Mouse (Mus musculus): Measurements from ENCODE around the gene Rab31.

Gene Rab31

GRCm38 (mm10) chr17:65666388-65667161, 106.0 kb downstream of the Rab31 start:
- peak in 1 of 2 experiments; percentile 43 for DNase-seq (ENCODE audit: low spot score in 2 of 2)

GRCm38 (mm10) chr17:65665786-65666387, 106.7 kb downstream of the Rab31 start:
- peak in 1 of 2 experiments; percentile 33 for DNase-seq (ENCODE audit: low spot score in 2 of 2)

DNA sequence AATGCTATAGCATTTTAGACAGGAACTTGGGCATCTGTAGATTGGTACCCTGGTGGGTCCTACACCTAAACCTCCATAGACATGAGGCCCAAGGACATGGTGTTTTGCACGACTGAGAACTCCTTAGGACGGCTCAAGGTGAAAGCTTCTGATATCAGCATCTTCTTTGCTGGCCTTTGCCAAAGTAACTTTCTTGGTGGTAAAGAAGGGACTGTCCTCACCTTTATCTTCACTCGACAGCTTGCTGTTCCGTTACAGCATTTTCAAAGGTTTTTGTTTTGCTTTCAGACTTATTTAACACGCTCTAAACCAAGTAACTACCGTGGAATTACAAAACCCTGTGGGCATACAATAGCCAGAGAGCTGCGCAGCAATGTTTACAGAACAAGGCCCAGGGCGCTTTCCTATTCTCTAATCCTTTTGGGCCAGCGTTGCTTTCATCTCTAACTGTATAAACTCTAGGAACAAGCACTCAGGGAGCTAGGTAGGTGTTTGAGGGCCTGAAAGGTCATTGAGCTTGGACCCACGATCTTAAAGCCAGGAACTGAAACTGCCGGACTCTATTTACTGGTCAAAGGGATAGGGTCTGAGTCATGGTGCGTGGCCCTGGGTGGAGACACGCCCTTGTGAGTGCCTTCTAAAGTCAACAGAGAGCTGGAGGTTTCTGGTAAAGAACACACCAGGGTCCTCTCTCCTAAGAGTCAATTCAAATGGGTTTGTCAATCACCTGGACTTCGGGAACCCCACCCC, 109.0 kb downstream of the Rab31 start:
- DNase-seq (ENCODE audit: low spot score in 2 of 2), result peak in 1 of 2 experiments; percentile 26

GRCm38 (mm10) chr17:65662662-65663061, 109.9 kb downstream of the Rab31 start:
- DNase-seq (ENCODE audit: low spot score in 2 of 2), result no peak

DNA sequence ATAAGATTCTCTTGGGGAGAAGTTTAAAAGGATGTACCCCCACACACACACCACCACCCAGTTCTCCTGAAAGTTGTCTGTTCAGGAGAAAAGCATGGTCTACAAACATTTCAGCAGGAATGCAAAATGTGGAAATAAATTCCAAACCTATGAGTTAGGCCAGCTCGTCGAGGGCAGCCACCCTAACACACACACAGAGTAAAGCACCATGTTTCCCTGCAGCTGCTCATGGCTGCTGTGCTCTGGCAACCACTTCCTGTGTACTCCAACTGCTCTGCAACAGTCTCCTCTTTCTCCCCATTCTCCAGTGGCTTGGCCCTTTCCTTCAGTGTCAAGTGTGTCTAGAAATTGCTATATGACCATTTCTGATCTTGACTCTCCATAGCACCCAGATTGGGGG, 114.1 kb downstream of the Rab31 start:
- no peak for DNase-seq (ENCODE audit: low spot score in 2 of 2)

GRCm38 (mm10) chr17:65657958-65658357, 114.6 kb downstream of the Rab31 start:
- DNase-seq (ENCODE audit: low spot score in 2 of 2), result no peak

DNA sequence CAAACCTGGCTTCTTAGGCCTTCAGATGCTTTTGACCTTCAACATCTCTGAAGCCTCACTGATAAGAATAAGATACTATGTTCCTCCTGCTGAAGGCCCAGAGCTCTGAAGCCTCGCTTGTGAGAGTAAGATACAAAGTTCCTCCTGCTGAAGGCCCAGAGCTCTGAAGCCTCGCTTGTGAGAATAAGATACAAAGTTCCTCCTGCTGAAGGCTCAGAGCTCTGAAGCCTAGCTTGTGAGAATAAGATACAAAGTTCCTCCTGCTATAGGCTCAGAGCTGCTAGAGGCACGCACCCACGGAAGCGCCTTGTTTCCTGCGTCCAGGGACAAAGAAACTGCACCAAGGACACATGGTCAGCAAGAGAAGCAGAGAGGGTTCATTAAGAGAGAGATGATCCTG, 115.8 kb downstream of the Rab31 start:
- DNase-seq (ENCODE audit: low spot score in 2 of 2), result no peak

- no peak for DNase-seq (ENCODE audit: low spot score in 2 of 2)
Measured at GRCm38 (mm10) chr17:65656076-65656475, 116.5 kb downstream of the Rab31 start.

DNA sequence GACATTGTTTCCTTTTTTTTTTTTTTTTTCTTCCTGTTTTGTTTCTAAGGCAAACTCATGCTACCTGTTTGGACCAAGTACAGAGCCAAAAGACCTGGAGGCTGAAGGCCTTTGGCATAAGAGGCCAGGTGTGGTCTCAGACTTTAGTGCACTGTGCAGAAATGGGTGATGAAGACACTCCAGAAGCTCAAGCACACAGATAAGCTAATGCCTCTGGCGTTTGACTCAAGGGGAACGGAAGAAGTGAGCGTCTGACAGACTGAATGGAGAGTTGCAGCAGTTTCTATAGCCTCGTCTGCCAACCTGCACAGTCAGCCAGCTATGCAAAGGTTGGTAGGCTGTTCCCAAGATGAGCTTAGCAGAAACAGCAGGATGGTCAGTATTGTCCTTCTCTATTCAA, 116.9 kb downstream of the Rab31 start:
- DNase-seq (ENCODE audit: low spot score in 2 of 2), result no peak

DNA sequence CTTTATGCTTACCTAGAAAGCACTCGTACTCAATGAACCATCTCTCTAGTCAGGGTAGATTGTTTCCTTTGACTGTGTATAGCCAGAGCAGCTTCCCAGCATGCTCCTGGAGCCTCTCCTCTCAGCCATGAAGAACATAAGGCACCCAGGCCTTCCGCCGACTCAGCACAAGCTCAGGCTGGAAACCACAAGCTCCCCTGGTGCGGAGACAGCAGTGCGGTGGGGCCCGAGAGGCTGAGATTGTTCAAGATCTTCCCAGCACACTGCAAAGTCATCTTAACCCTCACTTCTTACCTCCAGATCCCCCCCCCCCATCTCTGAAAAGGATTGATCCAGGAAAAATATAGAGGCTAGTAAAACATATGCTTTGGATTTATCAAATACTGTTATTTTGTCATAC, 122.0 kb downstream of the Rab31 start:
- no peak for DNase-seq (ENCODE audit: low spot score in 2 of 2)

DNA sequence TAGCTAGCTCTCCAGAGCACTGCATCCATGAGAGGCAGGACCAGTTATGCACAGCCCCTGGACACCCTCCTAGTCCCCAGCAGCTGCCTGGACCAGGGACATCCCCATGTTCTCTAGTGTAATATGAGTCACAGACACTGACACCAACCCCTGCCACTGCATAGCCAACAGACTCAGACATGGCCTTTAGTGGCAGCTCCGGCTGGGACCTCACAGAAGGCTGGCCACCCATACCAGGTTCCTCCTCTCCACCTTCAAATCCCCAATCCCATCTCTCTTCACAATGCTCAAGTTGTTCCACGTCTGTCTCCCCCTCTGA, 123.4 kb downstream of the Rab31 start:
- DNase-seq (ENCODE audit: low spot score in 2 of 2), result no peak

DNA sequence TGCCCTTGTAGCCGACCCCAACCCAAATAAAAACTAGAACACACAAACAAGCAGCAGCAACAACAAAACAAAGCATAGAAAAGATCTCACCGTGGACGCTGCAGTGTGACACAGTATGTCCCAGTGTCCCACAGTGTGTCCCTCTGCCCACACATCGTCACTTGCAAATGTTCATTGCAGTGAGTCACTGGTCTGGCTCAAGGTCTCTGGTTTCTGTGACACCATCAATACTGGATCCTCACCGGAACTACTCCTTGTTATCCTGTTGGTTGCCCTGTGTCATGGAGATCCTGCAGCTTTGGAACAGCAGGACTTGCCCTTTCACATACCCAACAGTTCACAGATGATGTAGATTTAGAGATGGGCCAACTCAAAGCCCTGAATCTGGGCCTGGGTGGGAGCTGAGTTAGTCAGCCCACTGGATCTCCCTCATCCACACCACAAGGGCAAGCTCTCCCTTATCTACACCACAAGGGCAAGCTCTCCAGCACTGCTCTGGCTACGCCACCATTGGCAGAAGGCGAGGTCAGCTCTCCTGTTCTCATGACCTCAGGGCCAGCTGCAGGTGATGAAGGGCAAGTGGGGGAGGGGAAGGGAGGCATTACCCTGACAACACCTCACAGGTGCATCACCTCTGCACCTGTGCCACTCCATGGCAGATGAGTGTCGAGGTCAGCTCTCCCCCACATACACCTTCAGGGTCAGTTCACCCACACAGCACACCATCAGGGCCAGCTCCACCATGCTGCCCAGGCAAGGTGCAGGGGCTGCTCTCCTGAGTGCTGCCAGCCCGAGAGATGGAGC, 124.0 kb downstream of the Rab31 start:
- DNase-seq (ENCODE audit: low spot score in 2 of 2), result no peak

- DNase-seq (ENCODE audit: low spot score in 2 of 2), result no peak
Measured at GRCm38 (mm10) chr17:65647961-65648360, 124.6 kb downstream of the Rab31 start.

- DNase-seq (ENCODE audit: low spot score in 2 of 2), result no peak
Measured at GRCm38 (mm10) chr17:65647226-65647625, 125.3 kb downstream of the Rab31 start.

- DNase-seq (ENCODE audit: low spot score in 2 of 2), result no peak
Measured at GRCm38 (mm10) chr17:65643579-65643978, 129.0 kb downstream of the Rab31 start.

DNA sequence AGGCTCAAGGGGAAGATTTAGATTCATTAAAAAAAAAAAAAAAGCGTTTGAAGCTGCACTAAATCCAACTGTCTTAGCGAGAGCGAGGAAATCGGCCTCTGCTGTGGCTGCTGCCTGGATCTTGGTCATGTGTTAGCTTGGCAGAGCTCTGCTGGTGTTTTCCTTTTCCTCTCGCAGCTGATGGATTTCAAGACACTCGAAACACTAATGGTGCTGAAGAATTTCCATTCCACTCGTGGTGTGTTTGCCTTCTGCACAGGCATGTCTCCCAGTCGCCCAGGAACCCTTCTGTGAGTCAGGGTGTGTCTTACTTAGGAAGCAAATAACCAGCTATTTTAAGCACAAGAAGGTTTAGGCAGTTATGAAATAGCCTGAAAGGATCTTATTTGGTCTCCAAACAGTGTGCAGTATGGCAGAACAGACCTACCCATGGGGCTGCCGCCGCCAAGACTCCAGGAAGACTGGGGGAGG, 129.5 kb downstream of the Rab31 start:
- DNase-seq (ENCODE audit: low spot score in 2 of 2), result no peak

DNA sequence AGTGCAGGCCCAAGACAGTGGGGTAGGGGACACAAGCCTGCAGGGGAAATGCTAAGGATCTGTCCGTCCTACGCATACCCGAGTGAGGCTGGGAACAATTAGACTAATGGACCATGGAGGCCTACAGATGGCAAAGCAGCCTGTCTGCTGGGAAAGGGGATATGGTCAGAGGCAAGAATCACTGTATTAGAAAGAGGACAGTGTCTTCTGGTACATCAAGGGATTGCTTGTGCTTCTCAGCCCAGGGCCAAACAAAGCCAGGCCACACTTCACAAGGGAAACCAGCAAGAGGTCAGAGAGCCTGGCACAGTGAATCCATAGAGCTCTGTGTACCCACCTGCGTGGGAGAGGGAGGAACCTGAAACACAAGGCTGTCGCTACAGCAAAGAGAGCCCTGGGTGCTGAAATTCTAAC, 130.0 kb downstream of the Rab31 start:
- DNase-seq (ENCODE audit: low spot score in 2 of 2), result no peak

- no peak for DNase-seq (ENCODE audit: low spot score in 2 of 2)
Measured at GRCm38 (mm10) chr17:65641734-65642218, 130.8 kb downstream of the Rab31 start, which contains the start of gene Txndc2. Gene Txndc2 (minus strand): TSS chr17:65642168.

- DNase-seq (ENCODE audit: low spot score in 2 of 2), result no peak
Measured at GRCm38 (mm10) chr17:65639144-65639543, 133.4 kb downstream of the Rab31 start.

DNA sequence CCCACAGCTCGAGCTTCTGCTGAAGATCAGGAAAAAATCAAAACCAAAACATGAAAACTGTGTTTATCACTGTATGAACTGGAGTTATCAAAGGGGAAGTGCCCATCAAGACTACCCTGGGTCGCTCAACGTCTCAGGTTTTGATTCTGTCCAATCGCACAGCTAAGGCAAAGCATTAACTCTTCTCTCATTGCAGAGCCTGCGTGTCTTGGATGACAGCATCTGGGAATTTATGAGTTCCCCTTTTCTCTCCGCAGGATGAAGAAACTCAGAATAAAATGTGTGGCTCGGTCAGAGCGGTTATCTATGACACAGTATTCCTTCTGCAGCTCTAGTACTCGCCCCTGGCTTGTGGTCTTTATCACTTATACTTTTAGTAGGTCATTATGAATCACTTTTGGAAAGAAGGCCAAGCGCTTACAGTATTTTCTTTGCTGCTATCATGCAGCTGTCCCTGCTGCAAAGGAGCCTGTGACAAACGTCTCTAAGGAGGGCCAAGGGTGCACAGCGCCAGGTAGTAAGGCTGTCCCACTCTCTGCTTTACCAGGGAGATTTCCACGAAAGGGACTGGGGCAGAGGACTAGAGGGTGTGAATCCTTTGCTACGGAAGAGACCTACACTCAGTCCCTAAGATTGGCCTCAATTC, 136.7 kb downstream of the Rab31 start:
- no peak for DNase-seq (ENCODE audit: low spot score in 2 of 2)

DNA sequence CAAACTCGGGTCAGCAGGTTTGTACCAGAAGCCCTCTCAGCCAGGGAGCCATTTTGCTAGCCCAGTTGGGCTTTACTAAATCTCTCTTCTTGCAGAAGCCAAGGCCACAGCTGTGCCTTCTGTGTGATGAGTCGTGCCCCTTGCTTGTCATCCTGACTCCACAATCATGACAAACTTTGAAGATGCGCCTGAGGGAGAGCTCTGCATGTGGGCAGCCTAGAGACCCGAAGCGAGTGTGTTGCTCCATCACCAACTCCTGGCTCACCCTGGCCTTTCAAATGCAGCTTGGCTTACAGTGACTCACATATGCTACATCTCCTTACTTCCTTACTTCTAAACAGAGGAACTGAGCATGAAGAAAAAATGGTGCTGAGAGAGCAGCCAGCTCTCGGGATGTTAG, 142.6 kb downstream of the Rab31 start:
- DNase-seq (ENCODE audit: low spot score in 2 of 2), result no peak
